Mouse (Mus musculus): ENCODE results near the gene Sirt2. TPM values are rescaled to one million over a fixed set of nuclear protein-coding genes. Genes with fewer than 3 reads are reported as not detected.
A peak's percentile ranks its signal among the peaks of the same experiment; 100 is the strongest.

Gene Sirt2
- total and polyA plus RNA-seq, 3 experiments = 40.9 to 128 (median 68.3) TPM

GRCm38 (mm10) chr7:28741368-28741708 is 25.2 kb upstream of the Sirt2 start:
- peaks cover 2% of the 10 kb centered on the region for H3K9me3 ChIP-seq (replicated peaks; ENCODE audit: low read length)
- dilution Hi-C loops (cut with MboI; ENCODE audit: extremely low pct_ligation_motif_present, extremely low pct_unique_long_range_greater_than_20kb, low sequenced_read_pairs) = no loop called here
- H3K27ac ChIP-seq (ENCODE audit: insufficient read depth, low read depth) = 0 out of 2 replicates have a peak overlapping the region, but pooled peaks have one; percentile 26
- in situ Hi-C loops (cut with MboI; ENCODE audit: low pct_ligation_motif_present, low pct_unique_long_range_greater_than_20kb, low sequenced_read_pairs) = no loop called here
- H3K79me2 ChIP-seq (replicated peaks; ENCODE audit: control insufficient read depth, extremely low read depth, insufficient read depth, poor library complexity, severe bottlenecking) = no peaks in the 10 kb centered on the region; the same call in none of the 2 replicates
- no peaks in the 10 kb centered on the region for H3K27me3 ChIP-seq (replicated peaks)
- H3K9ac ChIP-seq (ENCODE audit: insufficient read depth, low read depth) = peak overlapping the region; percentile 95
- H3K36me3 ChIP-seq (replicated peaks in 1 of 2; ENCODE audit: control insufficient read depth in 1 of 2, insufficient read depth in 1 of 2, low read length in 1 of 2) = peaks cover 23 to 55% of the 10 kb centered on the region in 2 experiments
- peaks cover 0 to 23% of the 10 kb centered on the region in 2 experiments; a peak in 2 of 4 replicates for H3K4me1 ChIP-seq (ENCODE audit: control insufficient read depth in 1 of 2, insufficient read depth in 2 of 2)
- peak; percentile 77; the same call in 1 of the 2 replicates for TF ChIP-seq SIN3A (IDR thresholded peaks at IDR 0.05; ENCODE audit: low read length)
- peak; percentile 57; the same call in 1 of the 2 replicates for TF ChIP-seq MXI1 (IDR thresholded peaks at IDR 0.05; ENCODE audit: low read depth, low read length)
- TF ChIP-seq E2F4 (IDR thresholded peaks at IDR 0.05; ENCODE audit: insufficient replicate concordance, low read depth, low read length) = no peak
- TF ChIP-seq ZNF384 (IDR thresholded peaks at IDR 0.05; ENCODE audit: low read depth, low read length) = no peak
- H3K4me3 ChIP-seq (replicated peaks in 1 of 3; ENCODE audit: low read depth in 2 of 3, low read length in 2 of 3, poor library complexity in 1 of 3) = peak overlapping the region; percentile 84 to 97 (median 86)
- peak overlapping the region; percentile 53 for H3K4me2 ChIP-seq (ENCODE audit: insufficient read depth, low read depth, poor library complexity, severe bottlenecking)
- DNase-seq (ENCODE audit: extremely low read depth) = no peak

- peak within 1 kb of the TSS; percentile 70 for H3K4me2 ChIP-seq (ENCODE audit: insufficient read depth, low read depth, poor library complexity, severe bottlenecking)
- H3K9me3 ChIP-seq (replicated peaks; ENCODE audit: low read length) = peaks cover 2% of the 10 kb centered on the region
- peak within 1 kb of the TSS; percentile 95 for H3K9ac ChIP-seq (ENCODE audit: insufficient read depth, low read depth)
- H3K27ac ChIP-seq (ENCODE audit: insufficient read depth, low read depth) = peak within 1 kb of the TSS; percentile 70
- H3K36me3 ChIP-seq (replicated peaks in 1 of 2; ENCODE audit: control insufficient read depth in 1 of 2, insufficient read depth in 1 of 2, low read length in 1 of 2) = peaks cover 29 to 60% of the 10 kb centered on the region in 2 experiments
- H3K27me3 ChIP-seq (replicated peaks) = no peaks in the 10 kb centered on the region
- peak; percentile 99 for DNase-seq (ENCODE audit: extremely low read depth)
- peaks cover 0 to 23% of the 10 kb centered on the region in 2 experiments; a peak in 2 of 4 replicates for H3K4me1 ChIP-seq (ENCODE audit: control insufficient read depth in 1 of 2, insufficient read depth in 2 of 2)
- in situ Hi-C loops (cut with MboI; ENCODE audit: low pct_ligation_motif_present, low pct_unique_long_range_greater_than_20kb, low sequenced_read_pairs) (no loop called here), dilution Hi-C loops (cut with MboI; ENCODE audit: extremely low pct_ligation_motif_present, extremely low pct_unique_long_range_greater_than_20kb, low sequenced_read_pairs) (no loop called here)
- H3K79me2 ChIP-seq (replicated peaks; ENCODE audit: control insufficient read depth, extremely low read depth, insufficient read depth, poor library complexity, severe bottlenecking) = no peaks in the 10 kb centered on the region; the same call in none of the 2 replicates
- peak within 1 kb of the TSS; percentile 84 to 97 (median 86) for H3K4me3 ChIP-seq (replicated peaks in 1 of 3; ENCODE audit: low read depth in 2 of 3, low read length in 2 of 3, poor library complexity in 1 of 3)
- peak; percentile 95 for TF ChIP-seq ELF1 (IDR thresholded peaks at IDR 0.05; ENCODE audit: low read depth, low read length)
- no peak for TF ChIP-seq CHD1 (IDR thresholded peaks at IDR 0.05; ENCODE audit: low read depth, low read length)
- TF ChIP-seq MYC (IDR thresholded peaks at IDR 0.05; ENCODE audit: low read depth, low read length) = peak; percentile 27; the same call in 1 of the 2 replicates
- peak; percentile 21; the same call in 1 of the 2 replicates for TF ChIP-seq IRF4 (IDR thresholded peaks at IDR 0.05; ENCODE audit: low read depth, low read length)
- TF ChIP-seq POLR2AphosphoS2 (IDR thresholded peaks at IDR 0.05; ENCODE audit: low read depth, low read length) = peak; percentile 78; the same call in 1 of the 2 replicates
- peak in 1 of 2 experiments; percentile 87; a peak in 2 of 4 replicates for TF ChIP-seq CTCF (conservative IDR thresholded peaks at IDR 0.05 in 1 of 2, IDR thresholded peaks at IDR 0.05 in 1 of 2; ENCODE audit: low read depth in 2 of 2, low read length in 2 of 2)
- peak; percentile 75; the same call in 1 of the 2 replicates for TF ChIP-seq TBP (conservative IDR thresholded peaks at IDR 0.05; ENCODE audit: low read depth, low read length)
- peak; percentile 89 for TF ChIP-seq NRF1 (IDR thresholded peaks at IDR 0.05; ENCODE audit: low read depth, low read length)
- no peak for TF ChIP-seq ZNF384 (IDR thresholded peaks at IDR 0.05; ENCODE audit: low read depth, low read length)
- no peak for TF ChIP-seq PAX5 (IDR thresholded peaks at IDR 0.05; ENCODE audit: low read length)
- peak; percentile 94 for TF ChIP-seq NELFE (IDR thresholded peaks at IDR 0.05; ENCODE audit: low read depth, low read length)
- TF ChIP-seq RAD21 (IDR thresholded peaks at IDR 0.05; ENCODE audit: low read depth, low read length) = peak; percentile 23
- peak; percentile 77 for TF ChIP-seq HCFC1 (IDR thresholded peaks at IDR 0.05; ENCODE audit: low read depth, low read length)
- TF ChIP-seq CHD2 (IDR thresholded peaks at IDR 0.05; ENCODE audit: low read length) = peak; percentile 95
- TF ChIP-seq TCF12 (IDR thresholded peaks at IDR 0.05; ENCODE audit: low read depth, low read length) = peak; percentile 65
- no peak; the same call in 1 of the 2 replicates for TF ChIP-seq MAZ (IDR thresholded peaks at IDR 0.05; ENCODE audit: low read depth, low read length)
- TF ChIP-seq ZMIZ1 (IDR thresholded peaks at IDR 0.05; ENCODE audit: low read depth, low read length) = peak; percentile 61
- peak; percentile 49 for TF ChIP-seq SMC3 (IDR thresholded peaks at IDR 0.05; ENCODE audit: low read depth, low read length)
- no peak for TF ChIP-seq USF1 (IDR thresholded peaks at IDR 0.05; ENCODE audit: low read depth, low read length)
- peak; percentile 17 for TF ChIP-seq MXI1 (IDR thresholded peaks at IDR 0.05; ENCODE audit: low read depth, low read length)
- TF ChIP-seq GABPA (IDR thresholded peaks at IDR 0.05; ENCODE audit: insufficient replicate concordance, low read depth, low read length) = no peak
- no peak for TF ChIP-seq KAT2A (IDR thresholded peaks at IDR 0.05; ENCODE audit: insufficient replicate concordance, low read length)
- peak; percentile 98 for TF ChIP-seq E2F4 (IDR thresholded peaks at IDR 0.05; ENCODE audit: insufficient replicate concordance, low read depth, low read length)
- TF ChIP-seq POLR2A (IDR thresholded peaks at IDR 0.05; ENCODE audit: low read depth, low read length) = peak; percentile 90
- peak; percentile 9; the same call in 1 of the 2 replicates for TF ChIP-seq ETS1 (conservative IDR thresholded peaks at IDR 0.05; ENCODE audit: low read depth, low read length)
- peak; percentile 45 for TF ChIP-seq MAX (IDR thresholded peaks at IDR 0.05; ENCODE audit: low read length)
- TF ChIP-seq JUN (IDR thresholded peaks at IDR 0.05; ENCODE audit: insufficient read depth, low read depth, low read length) = no peak
These were observed 24.7 kb upstream of the Sirt2 start, which contains the start of the genes Mrps12 and Sars2 for GRCm38 (mm10) chr7:28741709-28742438. Gene Mrps12 (minus strand): TSS chr7:28741820. Gene Sars2 (plus strand): TSS chr7:28741992.
